ENCODE assay signal across 8 mouse cellular contexts in the genomic region with DNA sequence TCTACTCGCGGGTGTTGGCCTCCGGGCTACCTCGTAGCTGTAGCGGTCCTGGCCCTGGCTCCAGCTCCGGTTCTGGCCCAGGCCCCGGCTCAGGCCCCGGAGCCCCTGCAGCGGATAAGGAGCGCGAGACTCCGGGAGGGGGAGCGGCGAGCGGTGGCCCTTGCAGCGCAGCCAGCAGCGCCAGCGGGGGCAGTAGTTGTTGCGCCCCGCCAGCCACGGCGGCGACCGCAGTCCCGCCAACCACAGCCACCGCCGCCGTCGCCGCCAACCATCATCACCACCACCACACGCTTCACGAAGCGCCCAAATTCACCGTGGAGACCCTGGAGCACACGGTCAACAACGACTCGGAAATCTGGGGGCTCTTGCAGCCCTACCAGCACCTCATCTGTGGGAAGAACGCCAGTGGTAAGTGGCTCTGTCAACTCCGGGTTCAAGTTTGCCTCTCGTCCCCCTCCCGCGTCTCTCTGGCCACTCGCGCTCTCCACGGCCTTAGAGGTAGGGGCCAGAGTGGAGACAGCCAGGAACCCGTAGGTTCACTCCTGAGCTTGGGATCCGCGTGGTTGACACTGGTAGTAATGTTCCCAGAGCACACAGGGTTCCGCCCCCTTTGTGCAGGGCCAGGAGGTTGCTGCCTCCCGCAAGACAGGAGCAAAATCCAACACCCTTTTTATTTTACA. TPM values are rescaled to one million over a fixed set of nuclear protein-coding genes. Genes with fewer than 3 reads are reported as not detected.
DNase-seq lines count a peak whose midpoint lies in the region; ATAC-seq and TF ChIP-seq lines count a peak whose summit lies in the region.

No protein-coding gene starts in this region.

- under 1% methylated on average over 50 of the region's 50 CpGs for WGBS in cerebellum, adult 2 months
- WGBS in kidney, embryonic 16.5 days: under 1% methylated on average over 42 of the region's 50 CpGs

- DNase-seq in right cerebral cortex, postnatal 10 days (ENCODE audit: low spot score in 2 of 2): peak; percentile 29 to 32
- DNase-seq in right cerebral cortex, adult 2 months (ENCODE audit: low spot score in 2 of 2): no peak
- peak; percentile 9 to 29 for DNase-seq in cerebellum, adult 2 months
- DNase-seq in thymus, postnatal 36 days: peak; percentile 29 to 33
- DNase-seq in layer of hippocampus, adult 18-20 months (ENCODE audit: low spot score in 2 of 2): no peak

- H3K9me3 ChIP-seq in kidney, embryonic 16.5 days (ENCODE audit: low read length): no peaks in the 10 kb centered on the region
- peaks cover 3% of the 10 kb centered on the region for H3K9me3 ChIP-seq in megakaryocyte, embryonic 14.5 days

- peak overlapping the region; percentile 64 for H3K9ac ChIP-seq in kidney, embryonic 16.5 days (replicated peaks; ENCODE audit: low read length)

- H3K36me3 ChIP-seq in kidney, embryonic 16.5 days (ENCODE audit: insufficient read depth, low read length): no peaks in the 10 kb centered on the region
- no peaks in the 10 kb centered on the region for H3K36me3 ChIP-seq in megakaryocyte, embryonic 14.5 days (replicated peaks; ENCODE audit: low read length)

- TF ChIP-seq POLR2A in cerebellum, adult 2 months (IDR thresholded peaks at IDR 0.05; ENCODE audit: borderline replicate concordance, insufficient read depth, low read length): no peak

- 0 out of 2 replicates have a peak, but pooled peaks have one; percentile 8 for ATAC-seq in granulocyte monocyte progenitor cell, adult 5-6 weeks (replicated peaks; ENCODE audit: poor library complexity, severe bottlenecking)
- peak; percentile 9 for ATAC-seq in kidney, embryonic 16.5 days (ENCODE audit: low FRiP score, low TSS enrichment)

- peak overlapping the region; percentile 98 for H3K4me2 ChIP-seq in kidney, embryonic 16.5 days (replicated peaks; ENCODE audit: low read depth, low read length)

- TF ChIP-seq CTCF in cerebellum, adult 2 months (IDR thresholded peaks at IDR 0.05; ENCODE audit: borderline replicate concordance, insufficient read depth, low read depth, low read length): no peak

- no peak overlapping the region for H3K27ac ChIP-seq in cerebellum, adult 2 months (ENCODE audit: insufficient read depth, low read length)
- H3K27ac ChIP-seq in kidney, embryonic 16.5 days (ENCODE audit: low read length): no peak overlapping the region

- no peaks in the 10 kb centered on the region for H3K27me3 ChIP-seq in cerebellum, adult 2 months (ENCODE audit: control insufficient read depth, insufficient read depth, low read length)
- H3K27me3 ChIP-seq in kidney, embryonic 16.5 days (ENCODE audit: insufficient read depth, low read length): peaks cover 10% of the 10 kb centered on the region; the same call in 1 of the 2 replicates
- H3K27me3 ChIP-seq in megakaryocyte, embryonic 14.5 days (replicated peaks): peaks cover 55% of the 10 kb centered on the region

- H3K4me3 ChIP-seq in cerebellum, adult 2 months (replicated peaks; ENCODE audit: insufficient read depth, low read depth, low read length): peak overlapping the region; percentile 70
- peak overlapping the region; percentile 68 for H3K4me3 ChIP-seq in kidney, embryonic 16.5 days (ENCODE audit: low read length)
- H3K4me3 ChIP-seq in megakaryocyte, embryonic 14.5 days (replicated peaks): peak overlapping the region; percentile 90

- H3K4me1 ChIP-seq in cerebellum, adult 2 months (ENCODE audit: control insufficient read depth, insufficient read depth, low read length): peaks cover 6% of the 10 kb centered on the region
- H3K4me1 ChIP-seq in kidney, embryonic 16.5 days (ENCODE audit: insufficient read depth, low read length): peaks cover 23% of the 10 kb centered on the region; the same call in 1 of the 2 replicates
- H3K4me1 ChIP-seq in megakaryocyte, embryonic 14.5 days: peaks cover 18% of the 10 kb centered on the region

RNA-seq across cellular contexts. Expression of a gene that starts 1.6 kb away (rescaled TPM):
- polyA plus RNA-seq in cerebellum, adult 2 months (2012; rRNA removed): 38.0 and 38.7 TPM in 2 replicates
- total RNA-seq in granulocyte monocyte progenitor cell, adult 5-6 weeks (2014; fragmentation: Nextera tagmentation): 1.3 and 3.8 TPM in 2 replicates
- 1.2 and 3.5 TPM in 2 replicates for total RNA-seq in granulocyte monocyte progenitor cell, adult 5-6 weeks (2017)
- 10.7 and 12.3 TPM in 2 replicates for polyA plus RNA-seq in kidney, embryonic 16.5 days (2015; fragmentation: Nextera tagmentation; extraction: Ambion mirVana)
- 0.20 TPM in 1 of 2 replicates, not detected in the other for polyA plus RNA-seq in megakaryocyte, embryonic 14.5 days (2012; ENCODE audit: insufficient read depth, low replicate concordance)
- 10 to 100 TPM; 18.3 to 23.0 TPM for total RNA-seq in layer of hippocampus, adult 18-20 months (2021)

Comparison
In these comparisons a context has a peak if more than half of its experiments do, and no peak if none do; other contexts are left out.
1. DNase-seq: peak in right cerebral cortex, postnatal 10 days (2 of 2), cerebellum, adult 2 months (2 of 2) and thymus, postnatal 36 days (2 of 2); none in right cerebral cortex, adult 2 months (0 of 2) and layer of hippocampus, adult 18-20 months (0 of 2).
2. Peak in every context shown above with its lines, with median percentiles within 50 percentile points of each other: H3K4me3 ChIP-seq.